Comparison of ENCODE assay signal across 8 mouse cellular contexts in the genomic region with DNA sequence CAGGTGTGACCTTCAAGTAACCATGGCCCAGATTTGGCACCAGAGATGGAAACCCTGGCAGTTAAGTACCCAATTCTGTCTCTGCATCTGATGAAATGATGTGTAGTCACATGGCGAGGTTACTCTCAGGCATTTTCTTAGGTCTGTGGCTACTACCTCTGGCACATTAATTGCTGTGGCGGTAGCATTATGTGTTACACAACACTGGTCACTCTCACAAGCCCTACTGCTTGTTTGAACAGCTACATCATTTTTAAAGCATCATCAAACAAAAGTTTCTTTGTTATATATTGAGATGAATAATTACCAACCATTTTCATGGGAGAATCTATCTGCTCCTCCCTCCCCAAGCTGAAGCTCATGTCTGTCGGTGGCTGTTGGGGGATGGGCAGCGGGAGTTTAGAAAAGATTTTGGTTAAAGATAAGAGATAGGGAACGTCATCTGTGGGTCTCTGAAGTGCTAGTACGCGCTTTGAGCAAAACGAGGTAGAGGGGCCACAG. TPM values are rescaled to one million over a fixed set of nuclear protein-coding genes. Genes with fewer than 3 reads are reported as not detected.
DNase-seq lines count a peak whose midpoint lies in the region; ATAC-seq and TF ChIP-seq lines count a peak whose summit lies in the region.

No protein-coding gene starts in this region.

- H3K27ac ChIP-seq in hindbrain, postnatal 0 days = peak overlapping the region; percentile 96
- peak overlapping the region; percentile 94 for H3K27ac ChIP-seq in midbrain, embryonic 13.5 days

- H3K36me3 ChIP-seq in hindbrain, postnatal 0 days (ENCODE audit: insufficient read depth, low read length) = no peaks in the 10 kb centered on the region
- H3K36me3 ChIP-seq in midbrain, embryonic 13.5 days = no peaks in the 10 kb centered on the region

- H3K27me3 ChIP-seq in hindbrain, postnatal 0 days (ENCODE audit: insufficient read depth, low read length) = no peaks in the 10 kb centered on the region
- H3K27me3 ChIP-seq in midbrain, embryonic 13.5 days = no peaks in the 10 kb centered on the region

- 0 out of 2 replicates have a peak, but pooled peaks cover 7% of the 10 kb centered on the region for H3K4me1 ChIP-seq in hindbrain, postnatal 0 days (ENCODE audit: insufficient read depth, low read length)
- H3K4me1 ChIP-seq in midbrain, embryonic 13.5 days (replicated peaks) = peaks cover 35% of the 10 kb centered on the region

- intact Hi-C loops in left cerebral cortex, postnatal 36 days (cut with DNase I) = loop anchor here (5.0 kb wide), 3 partner anchors 43 to 258 kb away; a partner anchor contains a TSS

- ATAC-seq in hindbrain, postnatal 0 days = no peak
- no peak for ATAC-seq in midbrain, embryonic 13.5 days

- 7% methylated on average over 8 of the region's 8 CpGs for WGBS in hindbrain, postnatal 0 days
- WGBS in midbrain, embryonic 13.5 days = 12% methylated on average over 8 of the region's 8 CpGs

- peak overlapping the region; percentile 93 for H3K4me3 ChIP-seq in hindbrain, postnatal 0 days (ENCODE audit: low read length)
- peak overlapping the region; percentile 94 for H3K4me3 ChIP-seq in midbrain, embryonic 13.5 days (replicated peaks)

- DNase-seq in gastrocnemius, adult 18-20 months (ENCODE audit: low spot score) = peak; percentile 58
- no peak for DNase-seq in gastrocnemius, postnatal 4 days (ENCODE audit: low spot score in 2 of 2)
- peak; percentile 83 for DNase-seq in T-cell, adult 2 months (ENCODE audit: low spot score)
- DNase-seq in fibroblast of lung, adult 2 months (ENCODE audit: low read depth) = peak; percentile 35
- DNase-seq in hindbrain, postnatal 0 days (ENCODE audit: low spot score) = peak; percentile 54
- peak; percentile 12 to 26 for DNase-seq in left cerebral cortex, postnatal 36 days (ENCODE audit: low spot score in 2 of 2)
- DNase-seq in thymus, adult 18-20 months = peak; percentile 30 to 60

- H3K4me2 ChIP-seq in hindbrain, postnatal 0 days (ENCODE audit: low read depth, low read length) = peak overlapping the region; percentile 81
- H3K4me2 ChIP-seq in midbrain, embryonic 13.5 days (replicated peaks) = peak overlapping the region; percentile 83

- peak overlapping the region; percentile 84 for H3K9ac ChIP-seq in hindbrain, postnatal 0 days (replicated peaks; ENCODE audit: low read length)
- peak overlapping the region; percentile 93 for H3K9ac ChIP-seq in midbrain, embryonic 13.5 days (replicated peaks)

- no peak for TF ChIP-seq CTCF in hindbrain, postnatal 0 days (IDR thresholded peaks at IDR 0.05; ENCODE audit: low read depth)

- H3K9me3 ChIP-seq in hindbrain, postnatal 0 days (ENCODE audit: low read length) = no peaks in the 10 kb centered on the region
- no peaks in the 10 kb centered on the region for H3K9me3 ChIP-seq in midbrain, embryonic 13.5 days

RNA-seq across cellular contexts. Expression of a gene that starts 1.7 kb away (rescaled TPM):
- total RNA-seq in gastrocnemius, adult 18-20 months (2021) = 1 to 10 TPM; 5.3 to 5.4 TPM
- total RNA-seq in gastrocnemius, postnatal 4 days (2021) = 10 to 100 TPM; 20.5 to 21.7 TPM
- 51.0 and 56.3 TPM in 2 replicates for total RNA-seq in hindbrain, postnatal 0 days (2014; rRNA removed)
- 72.1 and 74.1 TPM in 2 replicates for polyA plus RNA-seq in hindbrain, postnatal 0 days (2015; fragmentation: Nextera tagmentation; extraction: Ambion mirVana)
- 10 to 100 TPM; 50.3 to 54.1 TPM for total RNA-seq in left cerebral cortex, postnatal 36 days (2021)
- polyA plus RNA-seq in midbrain, embryonic 13.5 days (2015; fragmentation: Nextera tagmentation; extraction: Ambion mirVana) = 51.1 and 56.8 TPM in 2 replicates

RNA-seq across cellular contexts. Expression of a gene that starts 2.7 kb away (rescaled TPM):
- total RNA-seq in gastrocnemius, adult 18-20 months (2021) = 100 to 1,000 TPM; 105 to 125 TPM
- 100 to 1,000 TPM; 132 to 160 TPM for total RNA-seq in gastrocnemius, postnatal 4 days (2021)
- total RNA-seq in hindbrain, postnatal 0 days (2014; rRNA removed) = 156 and 184 TPM in 2 replicates
- polyA plus RNA-seq in hindbrain, postnatal 0 days (2015; fragmentation: Nextera tagmentation; extraction: Ambion mirVana) = 254 and 263 TPM in 2 replicates
- 10 to 100 TPM; 48.7 to 49.1 TPM for total RNA-seq in left cerebral cortex, postnatal 36 days (2021)
- 388 and 407 TPM in 2 replicates for polyA plus RNA-seq in midbrain, embryonic 13.5 days (2015; fragmentation: Nextera tagmentation; extraction: Ambion mirVana)

Comparison
In these comparisons a context has a peak if more than half of its experiments do, and no peak if none do; other contexts are left out.
1. DNase-seq: peak in gastrocnemius, adult 18-20 months (single experiment), T-cell, adult 2 months (single experiment), fibroblast of lung, adult 2 months (single experiment), hindbrain, postnatal 0 days (single experiment), left cerebral cortex, postnatal 36 days (2 of 2) and thymus, adult 18-20 months (2 of 2); none in gastrocnemius, postnatal 4 days (0 of 2).